Mouse (Mus musculus) layer of hippocampus, adult 8-10 months (tissue): ENCODE measurements at regions not wholly inside any gene's neighbourhood (a gene's known extent, or its start where the extent isn't known, plus 50 kb on each side); places are given as distances from the start of the nearest gene placed in this dataset.
"Not testable (repeated sequence)": the region's sequence is repeated elsewhere in the genome, so short reads cannot be mapped to it uniquely, and the experiment has no call there.

Source experiments
- DNase-seq, 2 experiments: peaks; one replicate each; pipeline ENCODE4 v3.0.0; 2022; ENCODE audit warnings: low spot score in 2 of 2

GRCm38 (mm10) chr17:76703823-76704222 lies 1152.1 kb upstream of the Fam98a start:
- DNase-seq: no peak

GRCm38 (mm10) chr17:76696219-76696618 lies 1144.5 kb upstream of the Fam98a start:
- DNase-seq: no peak

- no peak for DNase-seq
Observed at GRCm38 (mm10) chr17:76658056-76658455, 1106.3 kb upstream of the Fam98a start.

GRCm38 (mm10) chr17:76625976-76626375 lies 1074.2 kb upstream of the Fam98a start:
- DNase-seq: peak; percentile 69 to 74

GRCm38 (mm10) chr17:76605237-76605636 lies 1053.5 kb upstream of the Fam98a start:
- DNase-seq: no peak

GRCm38 (mm10) chr17:76578323-76578722 lies 1026.6 kb upstream of the Fam98a start:
- no peak for DNase-seq

- no peak for DNase-seq
Observed at GRCm38 (mm10) chr17:76559725-76560124, 1008.0 kb upstream of the Fam98a start.

- DNase-seq: no peak
Observed at GRCm38 (mm10) chr17:76545566-76545965, 993.8 kb upstream of the Fam98a start.

GRCm38 (mm10) chr17:76535772-76536171 lies 984.0 kb upstream of the Fam98a start:
- no peak for DNase-seq

GRCm38 (mm10) chr17:76501732-76502131 lies 950.0 kb upstream of the Fam98a start:
- no peak for DNase-seq

- DNase-seq: no peak
Observed at GRCm38 (mm10) chr17:76500446-76500845, 948.7 kb upstream of the Fam98a start.

- DNase-seq: not testable (repeated sequence)
Observed at GRCm38 (mm10) chr17:76499981-76500380, 948.2 kb upstream of the Fam98a start.

GRCm38 (mm10) chr17:76487347-76487746 lies 935.6 kb upstream of the Fam98a start:
- no peak for DNase-seq

GRCm38 (mm10) chr17:76484130-76484529 lies 932.4 kb upstream of the Fam98a start:
- no peak for DNase-seq

- DNase-seq: no peak
Observed at GRCm38 (mm10) chr17:76451296-76451834, 899.6 kb upstream of the Fam98a start.
